Mouse (Mus musculus): ENCODE measurements around the gene Dlg4. TPM values are rescaled to one million over a fixed set of nuclear protein-coding genes. Genes with fewer than 3 reads are reported as not detected.

Gene Dlg4
- 2.3 and 2.7 TPM in 2 replicates for polyA plus RNA-seq (2016; fragmentation: Nextera tagmentation; extraction: Ambion mirVana)

GRCm38 (mm10) chr11:70016669-70017068, at the start of gene Dlg4:
TSS of gene Dlg4 (plus strand) at chr11:70016942.
- H3K4me3 ChIP-seq: no peak within 1 kb of the TSS
- H3K27ac ChIP-seq: no peak within 1 kb of the TSS
- peak within 1 kb of the TSS; percentile 84; the same call in 1 of the 2 replicates for H3K4me2 ChIP-seq
- H3K27me3 ChIP-seq (replicated peaks): no peaks in the 10 kb centered on the region
- peaks cover 68% of the 10 kb centered on the region for H3K4me1 ChIP-seq
- WGBS (ENCODE audit: insufficient replicate concordance): 56% methylated on average over 3 of the region's 3 CpGs
- no peak for ATAC-seq
- no peaks in the 10 kb centered on the region for H3K9me3 ChIP-seq (replicated peaks)
- peaks cover 24% of the 10 kb centered on the region for H3K36me3 ChIP-seq
- peak within 1 kb of the TSS; percentile 82; the same call in 1 of the 2 replicates for H3K9ac ChIP-seq

- ATAC-seq: no peak
- Histone ChIP-seq H3K27ac (no peak overlapping the region), H3K4me1 (peaks cover 25% of the 10 kb centered on the region), H3K36me3 (peaks cover 50% of the 10 kb centered on the region), H3K9ac (no peak overlapping the region), H3K9me3 (replicated peaks) (no peaks in the 10 kb centered on the region), H3K4me3 (no peak overlapping the region), H3K27me3 (replicated peaks) (peaks cover 51% of the 10 kb centered on the region), H3K4me2 (no peak overlapping the region)
- 72% methylated on average over 4 of the region's 4 CpGs for WGBS (ENCODE audit: insufficient replicate concordance)
Measured at GRCm38 (mm10) chr11:69968793-69969192, 47.9 kb upstream of the Dlg4 start.

GRCm38 (mm10) chr11:69970222-69970621, 46.5 kb upstream of the Dlg4 start:
- H3K4me2 ChIP-seq: no peak overlapping the region
- peaks cover 23% of the 10 kb centered on the region for H3K4me1 ChIP-seq
- H3K27me3 ChIP-seq (replicated peaks): peaks cover 37% of the 10 kb centered on the region
- no peaks in the 10 kb centered on the region for H3K9me3 ChIP-seq (replicated peaks)
- no peak overlapping the region for H3K27ac ChIP-seq
- 76% methylated on average over 6 of the region's 6 CpGs for WGBS (ENCODE audit: insufficient replicate concordance)
- no peak overlapping the region for H3K4me3 ChIP-seq
- ATAC-seq: no peak
- H3K36me3 ChIP-seq: peaks cover 64% of the 10 kb centered on the region
- H3K9ac ChIP-seq: no peak overlapping the region

- Histone ChIP-seq H3K9me3 (replicated peaks) (no peaks in the 10 kb centered on the region), H3K9ac (no peak overlapping the region), H3K27ac (no peak overlapping the region), H3K4me3 (no peak overlapping the region), H3K4me2 (no peak overlapping the region), H3K27me3 (replicated peaks) (peaks cover 31% of the 10 kb centered on the region), H3K4me1 (peaks cover 17% of the 10 kb centered on the region), H3K36me3 (peaks cover 70% of the 10 kb centered on the region)
- 68% methylated on average over 3 of the region's 3 CpGs for whole genome bisulfite sequencing (ENCODE audit: insufficient replicate concordance)
- ATAC-seq: no peak; the same call in 1 of the 2 replicates
Measured at GRCm38 (mm10) chr11:69970775-69971174, 46.0 kb upstream of the Dlg4 start.

GRCm38 (mm10) chr11:69974907-69975306, 41.8 kb upstream of the Dlg4 start:
- H3K4me1 ChIP-seq: peaks cover 10% of the 10 kb centered on the region
- H3K4me2 ChIP-seq: no peak overlapping the region
- no peak overlapping the region for H3K9ac ChIP-seq
- no peak overlapping the region for H3K4me3 ChIP-seq
- H3K9me3 ChIP-seq (replicated peaks): no peaks in the 10 kb centered on the region
- H3K36me3 ChIP-seq: peaks cover 82% of the 10 kb centered on the region
- no peak for ATAC-seq
- WGBS (ENCODE audit: insufficient replicate concordance): 86% methylated on average over 2 of the region's 2 CpGs
- H3K27me3 ChIP-seq (replicated peaks): no peaks in the 10 kb centered on the region
- H3K27ac ChIP-seq: no peak overlapping the region

GRCm38 (mm10) chr11:69976271-69976670, 40.5 kb upstream of the Dlg4 start:
- Histone ChIP-seq H3K4me3 (no peak overlapping the region), H3K9me3 (replicated peaks) (no peaks in the 10 kb centered on the region), H3K27ac (no peak overlapping the region), H3K27me3 (replicated peaks) (no peaks in the 10 kb centered on the region), H3K4me1 (peaks cover 10% of the 10 kb centered on the region), H3K36me3 (peaks cover 72% of the 10 kb centered on the region), H3K4me2 (no peak overlapping the region), H3K9ac (no peak overlapping the region)
- ATAC-seq: no peak
- 60% methylated on average over 4 of the region's 4 CpGs for WGBS (ENCODE audit: insufficient replicate concordance)

- Histone ChIP-seq H3K9ac (peak overlapping the region; percentile 99), H3K4me2 (peak overlapping the region; percentile 91), H3K4me3 (peak overlapping the region; percentile 99), H3K36me3 (peaks cover 54% of the 10 kb centered on the region), H3K4me1 (peaks cover 34% of the 10 kb centered on the region), H3K27ac (peak overlapping the region; percentile 98), H3K9me3 (replicated peaks) (no peaks in the 10 kb centered on the region), H3K27me3 (replicated peaks) (no peaks in the 10 kb centered on the region)
- WGBS (ENCODE audit: insufficient replicate concordance): 1% methylated on average over 16 of the region's 16 CpGs
- ATAC-seq: no peak
Measured at GRCm38 (mm10) chr11:69979827-69980195, 36.9 kb upstream of the Dlg4 start.

DNA sequence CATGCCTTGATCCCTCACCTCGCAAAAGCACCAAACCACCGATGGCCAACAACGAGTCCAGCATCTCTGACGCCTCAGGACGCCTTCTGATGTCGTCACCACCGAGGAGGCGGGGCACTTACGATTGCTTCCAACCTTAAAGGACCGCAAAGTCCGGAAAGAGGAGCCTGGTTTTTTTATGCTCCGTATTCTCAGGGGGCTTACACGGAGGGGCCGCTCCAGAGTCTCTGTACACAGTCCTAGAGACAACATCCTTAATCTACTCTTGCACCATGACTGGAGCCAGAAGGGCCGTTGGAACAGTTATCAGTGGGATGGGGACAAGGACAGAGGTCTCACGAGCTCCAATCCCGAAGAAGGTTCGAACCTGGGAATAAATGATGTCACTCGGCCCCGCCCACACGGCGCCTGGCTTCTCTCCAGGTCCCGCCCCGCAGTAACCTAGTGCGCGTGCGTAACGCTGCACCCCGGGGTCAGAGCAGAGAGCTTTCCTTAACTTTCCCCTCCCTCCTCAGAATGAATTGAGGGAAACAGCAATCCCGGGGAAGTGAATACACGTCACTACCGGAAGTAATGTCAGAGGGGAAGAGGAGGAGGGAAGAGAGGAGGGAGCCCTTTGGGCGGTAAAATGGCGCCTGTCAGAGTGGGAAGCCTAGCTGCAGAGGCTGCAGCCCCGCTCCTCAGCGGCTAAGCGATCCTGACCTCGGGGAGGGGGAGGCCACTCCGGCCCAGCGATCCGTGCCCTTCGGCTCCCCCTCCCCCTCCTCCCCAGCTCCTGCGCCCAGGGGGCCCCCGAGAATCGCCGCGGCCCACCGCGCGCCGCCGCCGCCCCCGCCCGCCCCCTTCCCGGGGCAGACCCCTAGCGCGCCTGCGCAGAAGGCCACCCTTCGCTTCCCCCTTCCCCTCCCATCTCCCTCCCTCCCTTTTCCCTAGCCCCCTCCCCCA, 36.3 kb upstream of the Dlg4 start:
- Histone ChIP-seq H3K27ac (peak overlapping the region; percentile 98), H3K9ac (peak overlapping the region; percentile 99), H3K4me1 (peaks cover 34% of the 10 kb centered on the region), H3K4me2 (peak overlapping the region; percentile 91), H3K36me3 (peaks cover 54% of the 10 kb centered on the region), H3K9me3 (replicated peaks) (no peaks in the 10 kb centered on the region), H3K4me3 (peak overlapping the region; percentile 99), H3K27me3 (replicated peaks) (no peaks in the 10 kb centered on the region)
- peak; percentile 93 for ATAC-seq
- under 1% methylated on average over 54 of the region's 60 CpGs for WGBS (ENCODE audit: insufficient replicate concordance)

DNA sequence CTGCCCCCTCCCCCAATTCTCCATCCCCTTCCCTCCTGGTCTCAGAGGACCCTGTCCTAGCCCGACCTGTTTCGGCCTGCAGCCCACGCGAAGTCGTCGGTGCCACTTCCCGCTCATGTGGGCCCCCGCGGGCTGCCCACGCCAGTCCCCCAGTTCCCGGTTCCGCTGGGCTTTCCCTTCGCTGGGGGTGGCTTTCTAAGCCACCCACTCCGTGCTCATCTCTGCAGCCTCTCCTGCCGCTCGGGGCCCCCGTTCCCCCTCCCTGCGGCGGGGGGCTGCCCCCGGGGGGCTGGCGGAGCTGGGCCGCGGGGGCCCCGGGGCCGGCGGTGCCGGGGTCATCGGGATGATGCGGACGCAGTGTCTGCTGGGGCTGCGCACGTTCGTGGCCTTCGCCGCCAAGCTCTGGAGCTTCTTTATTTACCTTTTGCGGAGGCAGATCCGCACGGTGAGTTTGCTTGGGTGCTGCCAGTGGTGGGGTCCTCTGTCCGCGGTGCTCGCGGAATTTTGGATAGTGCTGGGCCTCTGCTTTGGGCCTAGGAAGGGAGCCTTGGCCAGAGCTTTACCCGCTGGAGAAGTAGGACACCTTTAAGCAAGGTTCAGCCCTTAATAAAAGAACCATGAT, 35.5 kb upstream of the Dlg4 start, which contains the start of gene Ctdnep1:
Ctdnep1 (plus strand) TSS at position 16 of the 622 bp plus-strand sequence.
- 0 out of 2 replicates have a peak, but pooled peaks have one; percentile 1 for ATAC-seq
- Histone ChIP-seq H3K4me2 (peak within 1 kb of the TSS; percentile 91), H3K36me3 (peaks cover 52% of the 10 kb centered on the region), H3K27ac (peak within 1 kb of the TSS; percentile 98), H3K4me1 (peaks cover 34% of the 10 kb centered on the region), H3K4me3 (peak within 1 kb of the TSS; percentile 99), H3K9ac (peak within 1 kb of the TSS; percentile 99), H3K27me3 (replicated peaks) (no peaks in the 10 kb centered on the region), H3K9me3 (replicated peaks) (no peaks in the 10 kb centered on the region)
- under 1% methylated on average over 41 of the region's 43 CpGs for WGBS (ENCODE audit: insufficient replicate concordance)

- peaks cover 53% of the 10 kb centered on the region for H3K36me3 ChIP-seq
- WGBS (ENCODE audit: insufficient replicate concordance): 47% methylated on average over 8 of the region's 8 CpGs
- H3K9me3 ChIP-seq (replicated peaks): no peaks in the 10 kb centered on the region
- H3K4me1 ChIP-seq: peaks cover 34% of the 10 kb centered on the region
- H3K4me3 ChIP-seq: peak within 1 kb of the TSS; percentile 99
- ATAC-seq: no peak
- no peaks in the 10 kb centered on the region for H3K27me3 ChIP-seq (replicated peaks)
- H3K27ac ChIP-seq: peak within 1 kb of the TSS; percentile 98
- H3K4me2 ChIP-seq: peak within 1 kb of the TSS; percentile 91
- peak within 1 kb of the TSS; percentile 99 for H3K9ac ChIP-seq
Measured at GRCm38 (mm10) chr11:69982225-69982624, 34.5 kb upstream of the Dlg4 start, which contains the start of gene Elp5. TSS of gene Elp5 (minus strand) at chr11:69982517.

GRCm38 (mm10) chr11:69982877-69983276, 33.9 kb upstream of the Dlg4 start:
- Histone ChIP-seq H3K36me3 (peaks cover 53% of the 10 kb centered on the region), H3K9me3 (replicated peaks) (no peaks in the 10 kb centered on the region), H3K4me1 (peaks cover 34% of the 10 kb centered on the region), H3K27ac (peak overlapping the region; percentile 98), H3K9ac (peak overlapping the region; percentile 99), H3K27me3 (replicated peaks) (no peaks in the 10 kb centered on the region), H3K4me3 (peak overlapping the region; percentile 99), H3K4me2 (peak overlapping the region; percentile 91)
- WGBS (ENCODE audit: insufficient replicate concordance): 40% methylated on average over 5 of the region's 5 CpGs
- ATAC-seq: no peak

DNA sequence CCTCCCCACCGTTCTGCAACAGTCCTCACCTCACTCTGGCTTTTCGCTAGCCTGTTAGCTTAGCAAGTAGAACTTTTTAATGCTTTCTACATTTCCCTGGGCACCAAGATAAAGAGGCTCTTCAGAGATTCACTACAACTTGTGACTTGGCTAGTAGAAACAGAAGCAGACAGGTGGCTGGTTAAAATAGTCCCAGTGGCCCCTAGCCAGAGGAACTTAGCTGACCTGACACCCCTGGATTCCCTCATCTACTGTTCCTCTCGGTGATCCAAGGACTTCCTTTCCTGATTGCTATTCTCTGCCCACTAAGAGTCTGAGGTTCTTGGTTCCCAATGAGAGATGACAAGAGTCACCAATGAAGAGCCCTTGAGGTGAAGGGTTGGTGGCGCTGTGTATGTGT, 33.4 kb upstream of the Dlg4 start:
- no peak overlapping the region; the same call in 1 of the 2 replicates for H3K4me3 ChIP-seq
- H3K27ac ChIP-seq: peak overlapping the region; percentile 98
- 81% methylated on average over 4 of the region's 4 CpGs for WGBS (ENCODE audit: insufficient replicate concordance)

More for the DNA sequence above, 33.4 kb upstream of the Dlg4 start:
- Histone ChIP-seq H3K4me1 (peaks cover 34% of the 10 kb centered on the region), H3K9ac (peak overlapping the region; percentile 99; the same call in 1 of the 2 replicates), H3K27me3 (replicated peaks) (no peaks in the 10 kb centered on the region), H3K36me3 (peaks cover 54% of the 10 kb centered on the region), H3K9me3 (replicated peaks) (no peaks in the 10 kb centered on the region), H3K4me2 (peak overlapping the region; percentile 91)
- no peak for ATAC-seq
